Mouse (Mus musculus): Measurements from ENCODE around the gene Dpep1.

The Dpep1 gene

DNA sequence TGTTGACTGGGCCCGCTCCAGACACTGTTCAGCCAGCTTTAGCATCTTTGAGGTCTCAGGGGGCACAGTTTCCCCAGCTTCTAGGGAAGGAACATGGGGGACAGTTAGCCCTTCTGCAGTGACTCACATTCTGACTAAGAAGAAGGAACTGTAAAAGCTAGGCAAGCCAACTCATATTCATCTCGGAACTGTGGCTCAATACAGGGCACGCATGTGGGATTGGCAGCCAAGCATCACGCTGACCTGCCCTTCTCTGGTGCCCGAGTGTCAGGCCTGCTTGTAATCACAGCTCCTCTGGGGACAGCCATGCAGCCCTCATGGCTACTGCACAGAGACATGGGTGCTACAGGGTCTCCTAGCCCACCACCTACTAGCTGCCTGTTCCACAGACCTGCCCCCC is 64.9 kb downstream of the Dpep1 start:
- DNase-seq (ENCODE audit: low read depth): no peak

Data from NIH3T3 (cell line).